In genomic region chr16:76372941-76373561, GRCm38 (mm10) we compare ENCODE assay signal across 7 mouse cellular contexts. TPM values are rescaled to one million over a fixed set of nuclear protein-coding genes. Genes with fewer than 3 reads are reported as not detected.
DNase-seq lines count a peak whose midpoint lies in the region; ATAC-seq lines count a peak whose summit lies in the region.

No protein-coding gene starts in this region.

- peak overlapping the region; percentile 71 for H3K4me2 ChIP-seq in embryonic facial prominence, embryonic 11.5 days (ENCODE audit: low read depth, low read length)
- peak overlapping the region; percentile 72 for H3K4me2 ChIP-seq in limb, embryonic 13.5 days (replicated peaks)
- H3K4me2 ChIP-seq in midbrain, embryonic 15.5 days = peak overlapping the region; percentile 72

- no peaks in the 10 kb centered on the region for H3K9me3 ChIP-seq in embryonic facial prominence, embryonic 11.5 days (replicated peaks; ENCODE audit: control insufficient read depth, low read length)
- no peaks in the 10 kb centered on the region for H3K9me3 ChIP-seq in limb, embryonic 13.5 days
- no peaks in the 10 kb centered on the region for H3K9me3 ChIP-seq in midbrain, embryonic 15.5 days

- no peaks in the 10 kb centered on the region for H3K4me1 ChIP-seq in embryonic facial prominence, embryonic 11.5 days (ENCODE audit: control insufficient read depth, insufficient read depth, low read length)
- H3K4me1 ChIP-seq in limb, embryonic 13.5 days = peaks cover 20% of the 10 kb centered on the region
- peaks cover 33% of the 10 kb centered on the region for H3K4me1 ChIP-seq in midbrain, embryonic 15.5 days

- peak; percentile 91 for ATAC-seq in embryonic facial prominence, embryonic 11.5 days (replicated peaks; ENCODE audit: insufficient number of reproducible peaks, low FRiP score, low TSS enrichment, low read depth)
- ATAC-seq in limb, embryonic 13.5 days (ENCODE audit: low FRiP score, low read depth) = peak; percentile 93
- peak; percentile 94 for ATAC-seq in midbrain, embryonic 15.5 days (replicated peaks)

- peak; percentile 92 for DNase-seq in adrenal gland, postnatal 14 days
- peak; percentile 91 for DNase-seq in embryonic facial prominence, embryonic 11.5 days (ENCODE audit: low spot score)
- DNase-seq in heart, adult 11 months = peak; percentile 99
- DNase-seq in kidney, adult 18-20 months = peak; percentile 92
- peak; percentile 73 to 81 for DNase-seq in spleen, adult 18-20 months

- WGBS in embryonic facial prominence, embryonic 11.5 days = 0% methylated on average over 52 of the region's 70 CpGs
- under 1% methylated on average over 63 of the region's 70 CpGs for WGBS in limb, embryonic 13.5 days
- under 1% methylated on average over 68 of the region's 70 CpGs for WGBS in midbrain, embryonic 15.5 days

- peak overlapping the region; percentile 98 for H3K9ac ChIP-seq in embryonic facial prominence, embryonic 11.5 days (replicated peaks; ENCODE audit: low read length)
- peak overlapping the region; percentile 97 for H3K9ac ChIP-seq in limb, embryonic 13.5 days
- peak overlapping the region; percentile 88 for H3K9ac ChIP-seq in midbrain, embryonic 15.5 days

- H3K36me3 ChIP-seq in embryonic facial prominence, embryonic 11.5 days (replicated peaks; ENCODE audit: control insufficient read depth, insufficient read depth, low read depth, low read length) = no peaks in the 10 kb centered on the region
- no peaks in the 10 kb centered on the region for H3K36me3 ChIP-seq in limb, embryonic 13.5 days
- no peaks in the 10 kb centered on the region for H3K36me3 ChIP-seq in midbrain, embryonic 15.5 days (replicated peaks)

- no peaks in the 10 kb centered on the region for H3K27me3 ChIP-seq in embryonic facial prominence, embryonic 11.5 days (ENCODE audit: control insufficient read depth, insufficient read depth, low read length)
- H3K27me3 ChIP-seq in limb, embryonic 13.5 days = no peaks in the 10 kb centered on the region
- H3K27me3 ChIP-seq in midbrain, embryonic 15.5 days (replicated peaks) = no peaks in the 10 kb centered on the region

- H3K4me3 ChIP-seq in embryonic facial prominence, embryonic 11.5 days (ENCODE audit: low read depth, low read length) = peak overlapping the region; percentile 95
- peak overlapping the region; percentile 85 for H3K4me3 ChIP-seq in limb, embryonic 13.5 days
- peak overlapping the region; percentile 97 for H3K4me3 ChIP-seq in midbrain, embryonic 15.5 days

- H3K27ac ChIP-seq in embryonic facial prominence, embryonic 11.5 days (replicated peaks; ENCODE audit: low read depth, low read length) = peak overlapping the region; percentile 99
- peak overlapping the region; percentile 99 for H3K27ac ChIP-seq in limb, embryonic 13.5 days
- peak overlapping the region; percentile 98 for H3K27ac ChIP-seq in midbrain, embryonic 15.5 days

RNA-seq across cellular contexts. Expression of gene Nrip1, which starts 0.6 kb away (rescaled TPM):
- total RNA-seq in adrenal gland, postnatal 14 days (2021) = 65.2 and 66.5 TPM in 2 replicates
- polyA plus RNA-seq in embryonic facial prominence, embryonic 11.5 days (2014; fragmentation: Nextera tagmentation; extraction: Ambion mirVana) = 29.0 and 43.0 TPM in 2 replicates
- 37.8 and 39.4 TPM in 2 replicates for polyA plus RNA-seq in limb, embryonic 13.5 days (2015; fragmentation: Nextera tagmentation; extraction: Ambion mirVana)
- 34.8 and 38.3 TPM in 2 replicates for polyA plus RNA-seq in midbrain, embryonic 15.5 days (2015; fragmentation: Nextera tagmentation; extraction: Ambion mirVana)

Comparison
In these comparisons a context has a peak if more than half of its experiments do, and no peak if none do; other contexts are left out.
1. Peak in every context shown above with its lines: DNase-seq, ATAC-seq, H3K4me3 ChIP-seq and H3K27ac ChIP-seq.